Mouse (Mus musculus) liver, embryonic 11.5 days (tissue): Measurements from ENCODE around the gene Hmx2. TPM values are rescaled to one million over a fixed set of nuclear protein-coding genes. Genes with fewer than 3 reads are reported as not detected.

Experiments
- ATAC-seq: fragments of 200-750 bp; cut with Nextera tagmentation; replicated peaks from 2 replicates; pipeline ENCODE4 v1.8.0; 2017; ENCODE audit warnings: moderate number of reproducible peaks, mild to moderate bottlenecking, moderate TSS enrichment, moderate library complexity; ENCODE audit not compliant: low FRiP score
- DNase-seq: peaks from one replicate; pipeline ENCODE4 v3.0.0-alpha.2; 2017; ENCODE audit warnings: low spot score
- H3K27ac ChIP-seq: fragments of 300-500 bp; sonication (generic); 2 replicates; pipeline ENCODE4 v1.5.1; 2014; ENCODE audit warnings: mild to moderate bottlenecking, low read depth, low read length, control low read depth
- H3K27me3 ChIP-seq: fragments of 300-500 bp; sonication (generic); replicated peaks from 2 replicates; pipeline ENCODE4 v1.6.1; 2014; ENCODE audit warnings: low read length, mixed read lengths; ENCODE audit not compliant: control insufficient read depth, insufficient read depth
- H3K36me3 ChIP-seq: fragments of 300-500 bp; sonication (generic); 2 replicates; pipeline ENCODE4 v1.6.1; 2014; ENCODE audit warnings: mild to moderate bottlenecking, low read length, moderate library complexity, mixed read lengths; ENCODE audit not compliant: control insufficient read depth, insufficient read depth
- H3K4me1 ChIP-seq: fragments of 300-500 bp; sonication (generic); replicated peaks from 2 replicates; pipeline ENCODE4 v1.6.1; 2014; ENCODE audit warnings: low read length, mixed read lengths; ENCODE audit not compliant: control insufficient read depth, insufficient read depth
- H3K4me2 ChIP-seq: fragments of 300-500 bp; sonication (generic); 2 replicates; pipeline ENCODE4 v1.6.1; 2014; ENCODE audit warnings: mild to moderate bottlenecking, control low read depth, moderate library complexity
- H3K4me3 ChIP-seq: fragments of 300-500 bp; sonication (generic); 2 replicates; pipeline ENCODE4 v1.5.1; 2014; ENCODE audit warnings: low read depth, low read length, control low read depth
- H3K9ac ChIP-seq: fragments of 300-500 bp; sonication (generic); 2 replicates; pipeline ENCODE4 v1.6.1; 2014; ENCODE audit warnings: low read depth, low read length, control low read depth
- H3K9me3 ChIP-seq: fragments of 300-500 bp; sonication (generic); 2 replicates; pipeline ENCODE4 v1.6.1; 2016; ENCODE audit warnings: low read length, inconsistent platforms, mixed read lengths; ENCODE audit not compliant: control insufficient read depth
- WGBS: fragments of 180-500 bp; shearing (Covaris S2); extraction: QIAGEN DNeasy Blood & Tissue Kit; methylation state at CpG from one replicate; pipeline ENCODE4 v1.1.7; 2014; 5-methylcytosine and 5-hydroxymethylcytosine counted together
- polyA plus RNA-seq: library from polyadenylated mRNA; unstranded; fragments of >200 nt; fragmentation: Nextera tagmentation; extraction: Ambion mirVana; gene quantifications from 2 replicates; pipeline ENCODE4 v1.2.1, GENCODE M21; 2014

Gene Hmx2
- polyA plus RNA-seq, 1 experiment from 2014 or later, result not detected

- ATAC-seq (no peak), DNase-seq (no peak)
- H3K27me3 ChIP-seq, result no peaks in the 10 kb centered on the region
- no peaks in the 10 kb centered on the region for H3K36me3 ChIP-seq
- H3K27ac ChIP-seq, result no peak overlapping the region
- 67% methylated on average over 9 of the region's 9 CpGs for WGBS
- H3K9me3 ChIP-seq, result no peaks in the 10 kb centered on the region
- H3K4me3 ChIP-seq, result no peak overlapping the region
- no peak overlapping the region for H3K9ac ChIP-seq
- H3K4me1 ChIP-seq, result no peaks in the 10 kb centered on the region
- H3K4me2 ChIP-seq, result no peak overlapping the region
These were observed 33.6 kb downstream of the Hmx2 start for GRCm38 (mm10) chr7:131582178-131582577.

GRCm38 (mm10) chr7:131585551-131585950, 37.0 kb downstream of the Hmx2 start:
- Histone ChIP-seq H3K9ac (no peak overlapping the region), H3K4me1 (no peaks in the 10 kb centered on the region), H3K36me3 (no peaks in the 10 kb centered on the region), H3K4me2 (no peak overlapping the region), H3K9me3 (no peaks in the 10 kb centered on the region), H3K27ac (no peak overlapping the region), H3K4me3 (no peak overlapping the region), H3K27me3 (no peaks in the 10 kb centered on the region)
- WGBS, result 90% methylated on average over 5 of the region's 5 CpGs
- ATAC-seq, result no peak
- DNase-seq, result no peak

GRCm38 (mm10) chr7:131597779-131598482, 49.4 kb downstream of the Hmx2 start:
- no peak overlapping the region for H3K27ac ChIP-seq
- H3K4me1 ChIP-seq, result no peaks in the 10 kb centered on the region
- ATAC-seq, result no peak
- H3K27me3 ChIP-seq, result no peaks in the 10 kb centered on the region
- DNase-seq, result no peak
- H3K9me3 ChIP-seq, result no peaks in the 10 kb centered on the region
- no peaks in the 10 kb centered on the region for H3K36me3 ChIP-seq
- H3K4me3 ChIP-seq, result no peak overlapping the region
- WGBS, result 22% methylated on average over 12 of the region's 12 CpGs
- H3K9ac ChIP-seq, result no peak overlapping the region
- H3K4me2 ChIP-seq, result no peak overlapping the region

GRCm38 (mm10) chr7:131598483-131598824, 49.9 kb downstream of the Hmx2 start:
- DNase-seq (no peak), ATAC-seq (no peak)
- no peaks in the 10 kb centered on the region for H3K36me3 ChIP-seq
- H3K4me2 ChIP-seq, result no peak overlapping the region
- no peaks in the 10 kb centered on the region for H3K9me3 ChIP-seq
- H3K4me1 ChIP-seq, result no peaks in the 10 kb centered on the region
- no peak overlapping the region for H3K4me3 ChIP-seq
- H3K9ac ChIP-seq, result no peak overlapping the region
- 17% methylated on average over 5 of the region's 5 CpGs for WGBS
- H3K27ac ChIP-seq, result no peak overlapping the region
- H3K27me3 ChIP-seq, result no peaks in the 10 kb centered on the region

DNA sequence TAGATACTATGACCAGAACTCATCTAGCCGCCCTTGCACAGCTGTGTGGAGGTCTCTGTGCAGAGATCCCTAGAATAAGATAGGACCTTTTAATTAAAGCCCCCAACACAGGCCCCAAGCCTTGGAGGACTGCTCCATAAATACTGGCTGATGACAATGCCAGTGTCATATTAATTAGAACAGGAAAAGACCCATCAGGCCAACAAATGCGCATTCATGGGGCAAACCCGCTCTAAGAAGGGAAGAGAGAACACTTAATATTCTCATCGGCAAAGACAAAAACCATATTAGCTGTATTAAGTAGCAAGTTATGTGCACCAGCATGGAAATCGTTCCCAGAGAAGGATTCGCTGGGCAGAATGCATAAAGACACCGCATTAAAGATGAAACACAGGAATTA, 53.5 kb downstream of the Hmx2 start:
- no peak overlapping the region for H3K9ac ChIP-seq
- ATAC-seq, result no peak
- no peaks in the 10 kb centered on the region for H3K27me3 ChIP-seq
- DNase-seq, result no peak
- H3K27ac ChIP-seq, result no peak overlapping the region
- H3K4me3 ChIP-seq, result no peak overlapping the region
- H3K36me3 ChIP-seq, result no peaks in the 10 kb centered on the region
- H3K4me1 ChIP-seq, result no peaks in the 10 kb centered on the region
- 85% methylated on average over 7 of the region's 7 CpGs for WGBS
- H3K9me3 ChIP-seq, result no peaks in the 10 kb centered on the region
- no peak overlapping the region for H3K4me2 ChIP-seq

- H3K4me3 ChIP-seq, result no peak overlapping the region
- WGBS, result 10% methylated on average over 10 of the region's 11 CpGs
These were observed 54.6 kb downstream of the Hmx2 start for GRCm38 (mm10) chr7:131603186-131603585.

GRCm38 (mm10) chr7:131604946-131605345, 56.4 kb downstream of the Hmx2 start:
- ATAC-seq, result no peak
- Histone ChIP-seq H3K4me1 (no peaks in the 10 kb centered on the region), H3K9me3 (no peaks in the 10 kb centered on the region), H3K9ac (no peak overlapping the region), H3K4me3 (no peak overlapping the region), H3K27ac (no peak overlapping the region), H3K4me2 (no peak overlapping the region), H3K36me3 (no peaks in the 10 kb centered on the region), H3K27me3 (no peaks in the 10 kb centered on the region)
- no peak for DNase-seq
- 86% methylated on average over 10 of the region's 10 CpGs for WGBS

More at GRCm38 (mm10) chr7:131603186-131603585, 54.6 kb downstream of the Hmx2 start:
- Histone ChIP-seq H3K4me2 (no peak overlapping the region), H3K27me3 (no peaks in the 10 kb centered on the region), H3K9me3 (no peaks in the 10 kb centered on the region), H3K36me3 (no peaks in the 10 kb centered on the region), H3K4me1 (no peaks in the 10 kb centered on the region), H3K27ac (no peak overlapping the region), H3K9ac (no peak overlapping the region)
- DNase-seq (no peak), ATAC-seq (no peak)

DNA sequence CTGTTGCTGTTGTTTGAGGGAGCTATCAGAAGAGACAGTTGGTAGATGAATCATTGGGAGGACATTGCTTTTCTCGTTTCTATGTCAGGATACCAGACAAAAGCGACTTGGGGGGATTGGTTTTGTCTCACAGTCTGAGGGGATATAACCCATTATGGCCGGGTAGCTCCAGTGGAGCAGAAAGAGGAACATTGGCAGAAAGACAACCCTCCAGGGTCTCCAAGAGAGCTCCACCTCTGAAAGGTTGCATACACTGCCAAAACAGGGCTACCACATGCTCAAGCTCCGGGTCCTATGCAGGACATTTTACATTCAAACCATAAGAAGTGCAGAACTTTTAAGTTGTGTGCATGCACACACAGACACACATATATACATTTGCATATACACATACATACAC, 56.9 kb downstream of the Hmx2 start:
- Histone ChIP-seq H3K4me3 (no peak overlapping the region), H3K27ac (no peak overlapping the region), H3K9ac (no peak overlapping the region), H3K36me3 (no peaks in the 10 kb centered on the region), H3K27me3 (no peaks in the 10 kb centered on the region), H3K4me2 (no peak overlapping the region), H3K4me1 (no peaks in the 10 kb centered on the region), H3K9me3 (no peaks in the 10 kb centered on the region)
- ATAC-seq, result no peak
- no peak for DNase-seq
- WGBS, result 57% methylated on average over 4 of the region's 4 CpGs
